Mouse (Mus musculus): Measurements from ENCODE around the gene Vmn2r47.
"Not testable (repeated sequence)": the region's sequence is repeated elsewhere in the genome, so short reads cannot be mapped to it uniquely, and the experiment has no call there.

DNA sequence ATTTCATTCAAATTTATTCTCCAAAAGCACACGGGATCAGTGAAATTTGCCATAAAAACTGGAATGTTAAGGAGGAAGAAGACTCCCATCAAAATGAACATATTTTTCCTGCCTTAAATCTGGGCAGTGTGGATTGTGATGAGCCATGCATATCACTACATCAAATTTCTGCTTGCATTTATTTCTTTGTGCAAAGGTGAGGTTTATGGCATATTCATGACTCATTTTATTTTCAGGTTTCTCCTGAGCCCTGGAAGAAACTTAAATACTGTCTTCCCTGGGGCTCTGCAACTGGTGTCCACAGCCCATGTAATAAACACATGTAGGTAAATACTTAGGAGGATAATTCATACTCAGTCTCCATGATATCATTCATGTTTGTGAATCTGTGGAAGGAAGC, 70.7 kb downstream of the Vmn2r47 start, which contains the start of gene Vmn2r46:
- not testable (repeated sequence) for TF ChIP-seq GATA1 (IDR thresholded peaks at IDR 0.05; ENCODE audit: borderline replicate concordance, low read length); FLI1 (IDR thresholded peaks at IDR 0.05; ENCODE audit: low read length)
